Mouse (Mus musculus) MEL (cell line): ENCODE measurements around the gene Tsga10ip. TPM values are rescaled to one million over a fixed set of nuclear protein-coding genes. Genes with fewer than 3 reads are reported as not detected.

Experiments used
- DNase-seq: peaks from one replicate; pipeline ENCODE4 v3.0.0; 2011; ENCODE audit warnings: low read depth, low spot score
- H3K27ac ChIP-seq: 2 replicates; pipeline ENCODE4 v1.5.1; 2012; ENCODE audit warnings: low read depth, mild to moderate bottlenecking, control low read depth, low read length, moderate library complexity; ENCODE audit not compliant: control insufficient read depth
- H3K27me3 ChIP-seq, 2 experiments: fragments of 150-350 bp in 1 of 2; sonication (generic) in 1 of 2; 2 replicates each; pipeline ENCODE4 v1.6.1; 2012; ENCODE audit warnings: low read length in 2 of 2, mild to moderate bottlenecking in 2 of 2, improper control_type of control experiment in 1 of 2, moderate library complexity in 1 of 2; ENCODE audit not compliant: insufficient read depth in 2 of 2, control insufficient read depth in 1 of 2
- H3K36me3 ChIP-seq, 2 experiments: 2 replicates each; pipeline ENCODE4 v1.6.1; 2012 to 2014; ENCODE audit warnings: low read length in 2 of 2, improper control_type of control experiment in 1 of 2, inconsistent platforms in 1 of 2, mild to moderate bottlenecking in 1 of 2; ENCODE audit not compliant: insufficient read depth in 2 of 2, control insufficient read depth in 1 of 2
- H3K4me1 ChIP-seq, 2 experiments: fragments of 150-350 bp in 1 of 2; sonication (generic) in 1 of 2; 2 replicates each; pipeline ENCODE4 v1.6.1; 2012; ENCODE audit warnings: low read length in 2 of 2, improper control_type of control experiment in 1 of 2, mild to moderate bottlenecking in 1 of 2; ENCODE audit not compliant: insufficient read depth in 2 of 2, control insufficient read depth in 1 of 2
- H3K4me3 ChIP-seq, 2 experiments: fragments of 150-350 bp in 1 of 2; sonication (generic) in 1 of 2; 2 replicates each; pipeline ENCODE4 v1.5.1; 2012; ENCODE audit warnings: low read depth in 2 of 2, low read length in 2 of 2, mild to moderate bottlenecking in 2 of 2, moderate library complexity in 2 of 2, control low read depth in 1 of 2, improper control_type of control experiment in 1 of 2; ENCODE audit not compliant: control insufficient read depth in 1 of 2, insufficient read depth in 1 of 2
- H3K79me2 ChIP-seq: 2 replicates; pipeline ENCODE4 v1.6.1; 2012; ENCODE audit warnings: mild to moderate bottlenecking, low read length, moderate library complexity; ENCODE audit not compliant: control insufficient read depth, poor library complexity, insufficient read depth
- H3K9ac ChIP-seq: 2 replicates; pipeline ENCODE4 v1.6.1; 2012; ENCODE audit warnings: low read depth, mild to moderate bottlenecking, control low read depth, low read length, moderate library complexity; ENCODE audit not compliant: control insufficient read depth, poor library complexity, severe bottlenecking
- H3K9me3 ChIP-seq: fragments of 150-350 bp; sonication (generic); replicated peaks from 2 replicates; pipeline ENCODE4 v1.6.1; 2012; ENCODE audit warnings: mild to moderate bottlenecking, low read length, improper control_type of control experiment, moderate library complexity; ENCODE audit not compliant: insufficient read depth
- BHLHE40 ChIP-seq: IDR thresholded peaks from 2 replicates; pipeline ENCODE4 v1.6.1; 2012; ENCODE audit warnings: low read depth, mild to moderate bottlenecking, inconsistent platforms, low read length, improper control_type of control experiment, borderline replicate concordance
- CHD1 ChIP-seq: IDR thresholded peaks from 2 replicates; pipeline ENCODE4 v1.6.1; 2012; ENCODE audit warnings: low read depth, mild to moderate bottlenecking, inconsistent platforms, low read length, improper control_type of control experiment
- CHD2 ChIP-seq: IDR thresholded peaks from 2 replicates; pipeline ENCODE4 v1.6.1; 2011; ENCODE audit warnings: low read length, improper control_type of control experiment
- CTCF ChIP-seq, 3 experiments: IDR thresholded peaks in 2 of 3; conservative IDR thresholded peaks in 1 of 3; 2 replicates each; pipeline ENCODE4 v1.5.1; 2011 to 2012; ENCODE audit warnings: low read length in 3 of 3, low read depth in 2 of 3, mild to moderate bottlenecking in 2 of 3, improper control_type of control experiment in 1 of 3, inconsistent platforms in 1 of 3, mixed read lengths in 1 of 3, moderate library complexity in 1 of 3; ENCODE audit not compliant: control insufficient read depth in 1 of 3, insufficient read depth in 1 of 3, poor library complexity in 1 of 3, severe bottlenecking in 1 of 3
- E2F4 ChIP-seq: IDR thresholded peaks from 2 replicates; pipeline ENCODE4 v1.6.1; 2011; ENCODE audit warnings: low read depth, low read length, improper control_type of control experiment, borderline replicate concordance
- ELF1 ChIP-seq: IDR thresholded peaks from 2 replicates; pipeline ENCODE4 v1.6.1; 2014; ENCODE audit warnings: low read depth, mild to moderate bottlenecking, inconsistent platforms, low read length, improper control_type of control experiment, moderate library complexity
- EP300 ChIP-seq, 2 experiments: IDR thresholded peaks; 2 replicates each; pipeline ENCODE4 v1.6.1; 2011; ENCODE audit warnings: improper control_type of control experiment in 2 of 2, low read length in 2 of 2, low read depth in 1 of 2, mild to moderate bottlenecking in 1 of 2
- ETS1 ChIP-seq: IDR thresholded peaks from 2 replicates; pipeline ENCODE4 v1.6.1; 2012; ENCODE audit warnings: low read depth, mild to moderate bottlenecking, inconsistent platforms, low read length, improper control_type of control experiment, moderate library complexity
- GABPA ChIP-seq: IDR thresholded peaks from 2 replicates; pipeline ENCODE4 v1.6.1; 2012; ENCODE audit warnings: low read depth, mild to moderate bottlenecking, inconsistent platforms, low read length, improper control_type of control experiment, moderate library complexity
- HCFC1 ChIP-seq: IDR thresholded peaks from 2 replicates; pipeline ENCODE4 v1.6.1; 2012; ENCODE audit warnings: low read depth, mild to moderate bottlenecking, inconsistent platforms, low read length, improper control_type of control experiment, moderate library complexity
- KAT2A ChIP-seq: conservative IDR thresholded peaks from 2 replicates; pipeline ENCODE4 v1.6.1; 2012; ENCODE audit warnings: low read depth, low read length, improper control_type of control experiment, inconsistent platforms
- MAX ChIP-seq: IDR thresholded peaks from 2 replicates; pipeline ENCODE4 v1.6.1; 2011; ENCODE audit warnings: low read length, improper control_type of control experiment
- MAZ ChIP-seq: IDR thresholded peaks from 2 replicates; pipeline ENCODE4 v1.6.1; 2012; ENCODE audit warnings: low read depth, mild to moderate bottlenecking, inconsistent platforms, low read length, improper control_type of control experiment
- MEF2A ChIP-seq: IDR thresholded peaks from 2 replicates; pipeline ENCODE4 v1.6.1; 2014; ENCODE audit warnings: low read depth, mild to moderate bottlenecking, inconsistent platforms, low read length, improper control_type of control experiment; ENCODE audit not compliant: poor library complexity, insufficient replicate concordance, severe bottlenecking; ENCODE audit errors: extremely low read depth
- MYB ChIP-seq: IDR thresholded peaks from 2 replicates; pipeline ENCODE4 v1.6.1; 2011; ENCODE audit warnings: mild to moderate bottlenecking, low read depth, low read length, improper control_type of control experiment
- NELFE ChIP-seq: IDR thresholded peaks from 2 replicates; pipeline ENCODE4 v1.6.1; 2011; ENCODE audit warnings: low read depth, low read length, improper control_type of control experiment
- NRF1 ChIP-seq: IDR thresholded peaks from 2 replicates; pipeline ENCODE4 v1.6.1; 2014; ENCODE audit warnings: low read depth, mild to moderate bottlenecking, inconsistent platforms, low read length, improper control_type of control experiment, moderate library complexity; ENCODE audit not compliant: poor library complexity, insufficient read depth, severe bottlenecking
- POLR2A ChIP-seq, 2 experiments: IDR thresholded peaks; 2 replicates each; pipeline ENCODE4 v1.6.1; 2011 to 2012; ENCODE audit warnings: low read length in 2 of 2, mild to moderate bottlenecking in 2 of 2, control low read depth in 1 of 2, improper control_type of control experiment in 1 of 2, low read depth in 1 of 2, moderate library complexity in 1 of 2; ENCODE audit not compliant: control insufficient read depth in 1 of 2, insufficient read depth in 1 of 2, poor library complexity in 1 of 2
- POLR2AphosphoS2 ChIP-seq: IDR thresholded peaks from 2 replicates; pipeline ENCODE4 v1.6.1; 2011; ENCODE audit warnings: low read length, improper control_type of control experiment
- POLR2AphosphoS5 ChIP-seq: IDR thresholded peaks from 2 replicates; pipeline ENCODE4 v1.6.1; 2012; ENCODE audit warnings: low read depth, borderline replicate concordance, mild to moderate bottlenecking, inconsistent platforms, low read length, moderate library complexity, mixed read lengths
- RAD21 ChIP-seq: IDR thresholded peaks from 2 replicates; pipeline ENCODE4 v1.6.1; 2011; ENCODE audit warnings: mild to moderate bottlenecking, low read depth, low read length, improper control_type of control experiment
- RCOR1 ChIP-seq: IDR thresholded peaks from 2 replicates; pipeline ENCODE4 v1.6.1; 2012; ENCODE audit warnings: low read depth, mild to moderate bottlenecking, inconsistent platforms, low read length, improper control_type of control experiment
- SIN3A ChIP-seq: IDR thresholded peaks from 2 replicates; pipeline ENCODE4 v1.6.1; 2012; ENCODE audit warnings: low read length, improper control_type of control experiment, inconsistent platforms
- SMC3 ChIP-seq: IDR thresholded peaks from 2 replicates; pipeline ENCODE4 v1.6.1; 2011; ENCODE audit warnings: low read depth, low read length, improper control_type of control experiment
- TBP ChIP-seq: IDR thresholded peaks from 2 replicates; pipeline ENCODE4 v1.8.0; 2011; ENCODE audit warnings: low read depth, low read length, improper control_type of control experiment
- TCF12 ChIP-seq: IDR thresholded peaks from 2 replicates; pipeline ENCODE4 v1.6.1; 2014; ENCODE audit warnings: low read depth, mild to moderate bottlenecking, inconsistent platforms, low read length, improper control_type of control experiment, moderate library complexity
- UBTF ChIP-seq: IDR thresholded peaks from 2 replicates; pipeline ENCODE4 v1.6.1; 2012; ENCODE audit warnings: low read depth, mild to moderate bottlenecking, inconsistent platforms, low read length, improper control_type of control experiment, moderate library complexity, borderline replicate concordance; ENCODE audit not compliant: insufficient read depth
- USF1 ChIP-seq: IDR thresholded peaks from 2 replicates; pipeline ENCODE4 v1.6.1; 2014; ENCODE audit warnings: low read depth, mild to moderate bottlenecking, inconsistent platforms, low read length, improper control_type of control experiment, moderate library complexity
- ZC3H11A ChIP-seq: IDR thresholded peaks from 2 replicates; pipeline ENCODE4 v1.6.1; 2012; ENCODE audit warnings: low read depth, mild to moderate bottlenecking, inconsistent platforms, low read length, improper control_type of control experiment
- ZMIZ1 ChIP-seq: IDR thresholded peaks from 2 replicates; pipeline ENCODE4 v1.6.1; 2012; ENCODE audit warnings: low read depth, mild to moderate bottlenecking, inconsistent platforms, low read length, improper control_type of control experiment, moderate library complexity
- ZNF384 ChIP-seq: IDR thresholded peaks from 2 replicates; pipeline ENCODE4 v1.6.1; 2012; ENCODE audit warnings: low read depth, mild to moderate bottlenecking, inconsistent platforms, low read length, improper control_type of control experiment
- polyA plus RNA-seq, 2 experiments: library from polyadenylated mRNA; stranded (reverse) in 1 of 2; unstranded in 1 of 2; fragments of >175 nt in 1 of 2; fragments of >200 nt in 1 of 2; gene quantifications; 2 replicates each; pipeline versions ENCODE4 v1.2.1 to v1.2.4; 2012; ENCODE audit warnings: low replicate concordance in 2 of 2, low read depth in 1 of 2; ENCODE audit not compliant: insufficient read length in 2 of 2, insufficient read depth in 1 of 2, missing spikeins in 1 of 2
- total RNA-seq: library from RNA; depleted of rRNA; stranded (reverse); fragments of 300-350 nt; gene quantifications from 2 replicates; pipeline ENCODE4 v1.2.3, GENCODE M21; 2012

The Tsga10ip gene
- total and polyA plus RNA-seq, 3 experiments: 0.54 to 4.5 TPM; not detected in 1

DNA sequence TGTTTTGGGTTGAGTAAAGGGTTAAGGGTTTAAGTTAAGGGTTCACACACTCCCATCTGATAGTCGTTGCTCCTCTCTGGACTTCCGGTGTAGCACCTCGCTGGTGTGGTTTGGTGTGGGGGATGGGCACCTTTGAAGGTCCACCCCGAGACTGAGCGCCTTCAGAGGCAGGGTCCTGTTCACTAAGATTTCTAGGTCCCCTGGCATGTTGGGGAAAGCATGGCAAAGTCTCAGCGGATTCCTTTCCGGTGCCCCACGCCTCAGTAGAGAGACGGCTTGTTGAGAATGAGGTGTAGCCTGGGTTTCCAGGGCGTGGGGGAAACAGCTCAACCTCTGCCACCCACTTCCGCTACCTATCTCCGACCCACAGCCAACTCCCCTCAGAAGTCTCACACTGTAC is 12.7 kb downstream of the Tsga10ip start (continued):
- TF ChIP-seq MYB (peak; percentile 34; the same call in 1 of the 2 replicates), TCF12 (peak; percentile 54; the same call in 1 of the 2 replicates), NELFE (peak; percentile 88), EP300 (IDR thresholded peaks at IDR 0.05; ENCODE audit: low read depth in 1 of 2, low read length in 2 of 2) (peak; percentile 48 to 80), MAX (peak; percentile 86), ETS1 (peak; percentile 71), ZC3H11A (no peak), GABPA (no peak), ZMIZ1 (peak; percentile 44; the same call in 1 of the 2 replicates), RCOR1 (0 out of 2 replicates have a peak, but pooled peaks have one; percentile 8), SMC3 (no peak), ZNF384 (no peak), RAD21 (no peak), E2F4 (0 out of 2 replicates have a peak, but pooled peaks have one; percentile 35), ELF1 (peak; percentile 84), BHLHE40 (0 out of 2 replicates have a peak, but pooled peaks have one; percentile 34), CHD2 (peak; percentile 82), SIN3A (peak; percentile 93)

DNA sequence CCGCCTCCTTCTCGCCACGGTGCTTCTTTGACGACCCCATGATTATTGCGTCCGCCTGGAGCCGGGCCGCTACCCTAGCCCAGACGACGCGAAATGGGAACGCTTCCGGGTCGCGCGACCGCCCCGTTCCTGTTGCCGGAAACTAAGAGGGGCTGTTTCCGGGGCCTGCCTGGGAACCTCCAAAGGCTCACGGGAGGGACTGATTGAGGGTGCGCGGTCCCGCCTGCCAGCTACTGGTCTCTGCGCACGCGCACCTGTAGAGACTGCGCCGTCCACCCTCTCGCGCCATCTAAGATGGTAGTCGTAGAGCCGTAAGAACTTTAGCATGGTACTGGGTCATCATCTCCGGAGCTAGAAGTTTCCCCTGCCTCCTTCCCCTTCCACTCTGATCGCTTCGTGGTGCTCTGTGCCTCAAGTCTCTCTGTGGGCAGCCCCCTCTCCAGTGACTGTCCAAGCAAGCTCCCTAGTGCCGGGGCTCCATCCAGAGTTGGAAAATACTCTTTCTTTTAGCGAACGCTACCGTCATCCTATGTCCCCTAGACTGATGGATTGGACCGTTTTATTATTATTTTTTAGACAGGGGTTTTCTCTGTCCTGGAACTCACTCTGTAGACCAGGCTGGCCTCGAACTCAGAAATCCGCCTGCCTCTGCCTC is 13.6 kb downstream of the Tsga10ip start, which contains the start of gene Sart1:
TSS of gene Sart1 (minus strand) at position 116 of the 655 bp plus-strand sequence.
- Histone ChIP-seq H3K36me3 (peaks cover 0 to 13% of the 10 kb centered on the region in 2 experiments; a peak in 2 of 4 replicates), H3K9ac (peak within 1 kb of the TSS; percentile 96), H3K9me3 (no peaks in the 10 kb centered on the region), H3K79me2 (peaks cover 39% of the 10 kb centered on the region), H3K4me3 (peak within 1 kb of the TSS; percentile 70 to 92), H3K4me1 (peaks cover 3 to 26% of the 10 kb centered on the region in 2 experiments; a peak in 3 of 4 replicates), H3K27ac (peak within 1 kb of the TSS; percentile 98), H3K27me3 (no peaks in the 10 kb centered on the region)
- peak; percentile 94 for TF ChIP-seq NELFE
- peak; percentile 82 for TF ChIP-seq ZMIZ1
- TF ChIP-seq UBTF: no peak
- TF ChIP-seq ETS1: peak; percentile 37; the same call in 1 of the 2 replicates
- peak; percentile 92 to 94 for TF ChIP-seq POLR2A (IDR thresholded peaks at IDR 0.05; ENCODE audit: control insufficient read depth in 1 of 2, insufficient read depth in 1 of 2, low read depth in 1 of 2, low read length in 2 of 2, poor library complexity in 1 of 2)
- TF ChIP-seq E2F4: peak; percentile 36; the same call in 1 of the 2 replicates
- no peak for TF ChIP-seq CTCF (IDR thresholded peaks at IDR 0.05 in 2 of 3, conservative IDR thresholded peaks at IDR 0.05 in 1 of 3; ENCODE audit: control insufficient read depth in 1 of 3, insufficient read depth in 1 of 3, low read depth in 2 of 3, low read length in 3 of 3, poor library complexity in 1 of 3, severe bottlenecking in 1 of 3)
- peak; percentile 96 for TF ChIP-seq HCFC1
- TF ChIP-seq POLR2AphosphoS2: peak; percentile 77
- TF ChIP-seq MEF2A: no peak
- TF ChIP-seq POLR2AphosphoS5: 0 out of 2 replicates have a peak, but pooled peaks have one; percentile 52
- peak; percentile 86 for TF ChIP-seq KAT2A
- TF ChIP-seq ELF1: peak; percentile 97
- TF ChIP-seq NRF1: peak; percentile 97
- peak; percentile 95 for TF ChIP-seq TBP
- TF ChIP-seq USF1: peak; percentile 30; the same call in 1 of the 2 replicates
- TF ChIP-seq CHD1: no peak
- TF ChIP-seq ZNF384: no peak
- TF ChIP-seq MAZ: peak; percentile 59; the same call in 1 of the 2 replicates
- peak; percentile 91 for TF ChIP-seq SIN3A
- TF ChIP-seq TCF12: peak; percentile 89
- DNase-seq: peak; percentile 98
